Mouse (Mus musculus) layer of hippocampus, postnatal 25 days (tissue): ENCODE data around the gene Gm21693. TPM values are rescaled to one million over a fixed set of nuclear protein-coding genes. Genes with fewer than 3 reads are reported as not detected.
"Not testable (repeated sequence)": the region's sequence is repeated elsewhere in the genome, so short reads cannot be mapped to it uniquely, and the experiment has no call there.

Source experiments
- DNase-seq, 2 experiments: peaks; one replicate each; pipeline ENCODE4 v3.0.0; 2022; ENCODE audit warnings: mixed read lengths in 2 of 2, low spot score in 1 of 2; ENCODE audit errors: extremely low spot score in 1 of 2
- total RNA-seq, 2 experiments: library from RNA; stranded (reverse); gene quantifications; 2 replicates each; pipeline ENCODE4 v1.2.3; 2021

Gm21693 gene
- total RNA-seq, result not detected

DNA sequence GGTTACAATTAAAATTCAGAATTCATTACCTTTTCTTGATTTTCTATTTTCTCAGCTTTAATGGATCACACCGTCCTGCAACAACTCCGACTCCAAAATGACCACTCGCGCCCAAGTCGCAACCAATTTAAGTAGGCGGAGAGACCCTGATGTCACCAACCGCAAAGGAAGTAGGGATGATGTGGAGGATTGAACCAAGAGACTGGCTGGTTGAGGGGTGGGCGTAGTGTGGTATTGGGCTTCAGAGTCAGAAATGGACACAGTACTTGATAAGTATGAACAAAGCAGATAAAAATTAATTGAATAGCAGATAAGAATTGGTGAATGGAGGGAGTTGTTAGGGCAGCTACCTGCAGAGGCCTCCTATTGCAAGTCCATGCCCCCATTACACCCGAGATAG, at the start of gene Gm21693:
Gene Gm21693 (minus strand): TSS at position 101 of the 400 bp plus-strand sequence.
- DNase-seq, result not testable (repeated sequence)

DNA sequence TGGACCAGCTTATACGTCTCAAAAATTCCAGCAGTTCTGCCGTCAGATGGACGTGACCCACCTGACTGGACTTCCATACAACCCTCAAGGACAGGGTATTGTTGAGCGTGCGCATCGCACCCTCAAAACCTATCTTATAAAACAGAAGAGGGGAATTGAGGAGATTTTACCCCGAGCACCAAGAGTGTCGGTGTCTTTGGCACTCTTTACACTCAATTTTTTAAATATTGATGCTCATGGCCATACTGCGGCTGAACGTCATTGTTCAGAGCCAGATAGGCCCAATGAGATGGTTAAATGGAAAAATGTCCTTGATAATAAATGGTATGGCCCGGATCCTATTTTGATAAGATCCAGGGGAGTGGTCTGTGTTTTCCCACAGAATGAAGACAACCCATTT, 4.5 kb downstream of the Gm21693 start:
- not testable (repeated sequence) for DNase-seq

DNA sequence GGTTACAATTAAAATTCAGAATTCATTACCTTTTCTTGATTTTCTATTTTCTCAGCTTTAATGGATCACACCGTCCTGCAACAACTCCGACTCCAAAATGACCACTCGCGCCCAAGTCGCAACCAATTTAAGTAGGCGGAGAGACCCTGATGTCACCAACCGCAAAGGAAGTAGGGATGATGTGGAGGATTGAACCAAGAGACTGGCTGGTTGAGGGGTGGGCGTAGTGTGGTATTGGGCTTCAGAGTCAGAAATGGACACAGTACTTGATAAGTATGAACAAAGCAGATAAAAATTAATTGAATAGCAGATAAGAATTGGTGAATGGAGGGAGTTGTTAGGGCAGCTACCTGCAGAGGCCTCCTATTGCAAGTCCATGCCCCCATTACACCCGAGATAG, 38.8 kb downstream of the Gm21693 start, which contains the start of gene Gm21677:
Gene Gm21677 (minus strand): TSS at position 101 of the 400 bp plus-strand sequence.
- DNase-seq, result not testable (repeated sequence)

Other genes starting within 250 kb of the Gm21693 start
- gene Gm21677, start 38.9 kb downstream of the Gm21693 start, total RNA-seq, result not detected
- not detected for gene Gm21704, start 64.8 kb upstream of the Gm21693 start, total RNA-seq
- not detected for gene Gm21708, start 64.8 kb upstream of the Gm21693 start, total RNA-seq